Mouse (Mus musculus) hindbrain, embryonic 10.5 days (tissue): ENCODE data around the gene Pcsk7. TPM values are rescaled to one million over a fixed set of nuclear protein-coding genes. Genes with fewer than 3 reads are reported as not detected.
A peak's percentile ranks its signal among the peaks of the same experiment; 100 is the strongest.

ENCODE experiments used
- DNase-seq: peaks from one replicate; pipeline ENCODE4 v3.0.0-alpha.2; 2017; ENCODE audit warnings: low spot score
- H3K27ac ChIP-seq: fragments of 300-500 bp; sonication (generic); 2 replicates; pipeline ENCODE4 v1.5.1; 2016; ENCODE audit warnings: mild to moderate bottlenecking, moderate library complexity
- H3K27me3 ChIP-seq: fragments of 300-500 bp; sonication (generic); 2 replicates; pipeline ENCODE4 v1.6.1; 2016; ENCODE audit warnings: mild to moderate bottlenecking; ENCODE audit not compliant: poor library complexity, insufficient read depth, severe bottlenecking
- H3K36me3 ChIP-seq: fragments of 300-500 bp; sonication (generic); 2 replicates; pipeline ENCODE4 v1.6.1; 2016; ENCODE audit warnings: mild to moderate bottlenecking, moderate library complexity
- H3K4me1 ChIP-seq: fragments of 300-500 bp; sonication (generic); replicated peaks from 2 replicates; pipeline ENCODE4 v1.6.1; 2016; ENCODE audit warnings: mild to moderate bottlenecking
- H3K4me3 ChIP-seq: fragments of 300-500 bp; sonication (generic); 2 replicates; pipeline ENCODE4 v1.5.1; 2016; ENCODE audit warnings: mild to moderate bottlenecking, moderate library complexity
- H3K9me3 ChIP-seq: fragments of 300-500 bp; sonication (generic); 2 replicates; pipeline ENCODE4 v1.6.1; 2016; ENCODE audit warnings: mild to moderate bottlenecking, moderate library complexity
- WGBS: fragments of 180-500 bp; shearing (Covaris S2); methylation state at CpG from one replicate; pipeline ENCODE4 v1.1.7; 2016; 5-methylcytosine and 5-hydroxymethylcytosine counted together
- polyA plus RNA-seq: library from polyadenylated mRNA; unstranded; fragments of >200 nt; fragmentation: Nextera tagmentation; extraction: Ambion mirVana; gene quantifications from 2 replicates; pipeline ENCODE4 v1.2.1, GENCODE M21; 2016

Gene Pcsk7
- polyA plus RNA-seq, 1 experiment from 2014 or later, result 25.7 TPM

GRCm38 (mm10) chr9:45955107-45955963 lies 49.0 kb downstream of the Pcsk7 start, which contains the start of gene Sidt2:
Gene Sidt2 (minus strand): TSS chr9:45955258.
- Histone ChIP-seq H3K27me3 (no peaks in the 10 kb centered on the region), H3K4me1 (peaks cover 38% of the 10 kb centered on the region), H3K36me3 (peaks cover 29% of the 10 kb centered on the region), H3K27ac (peak within 1 kb of the TSS; percentile 92), H3K4me3 (peak within 1 kb of the TSS; percentile 93), H3K9me3 (no peaks in the 10 kb centered on the region)
- WGBS, result under 1% methylated on average over 48 of the region's 48 CpGs
- peak; percentile 89 for DNase-seq

- no peaks in the 10 kb centered on the region for H3K9me3 ChIP-seq
- 79% methylated on average over 7 of the region's 7 CpGs for WGBS
- H3K4me1 ChIP-seq, result peaks cover 35% of the 10 kb centered on the region
- no peak overlapping the region for H3K4me3 ChIP-seq
- peaks cover 34% of the 10 kb centered on the region for H3K36me3 ChIP-seq
- H3K27me3 ChIP-seq, result no peaks in the 10 kb centered on the region
- DNase-seq, result no peak
- H3K27ac ChIP-seq, result no peak overlapping the region
These were observed 51.9 kb downstream of the Pcsk7 start for GRCm38 (mm10) chr9:45958023-45958670.

GRCm38 (mm10) chr9:45958851-45959250 lies 52.6 kb downstream of the Pcsk7 start:
- DNase-seq, result no peak
- Histone ChIP-seq H3K4me1 (peaks cover 28% of the 10 kb centered on the region), H3K36me3 (peaks cover 41% of the 10 kb centered on the region), H3K27me3 (no peaks in the 10 kb centered on the region), H3K9me3 (no peaks in the 10 kb centered on the region), H3K4me3 (no peak overlapping the region), H3K27ac (no peak overlapping the region)
- 51% methylated on average over 4 of the region's 4 CpGs for WGBS

- Histone ChIP-seq H3K27me3 (no peaks in the 10 kb centered on the region), H3K27ac (no peak overlapping the region), H3K9me3 (no peaks in the 10 kb centered on the region), H3K36me3 (peaks cover 49% of the 10 kb centered on the region), H3K4me1 (peaks cover 20% of the 10 kb centered on the region), H3K4me3 (no peak overlapping the region)
- 82% methylated on average over 7 of the region's 7 CpGs for WGBS
- no peak for DNase-seq
These were observed 53.4 kb downstream of the Pcsk7 start for GRCm38 (mm10) chr9:45959661-45960060.

GRCm38 (mm10) chr9:45961855-45962254 lies 55.6 kb downstream of the Pcsk7 start:
- no peak for DNase-seq
- H3K27me3 ChIP-seq, result no peaks in the 10 kb centered on the region
- no peak overlapping the region for H3K4me3 ChIP-seq
- no peaks in the 10 kb centered on the region for H3K9me3 ChIP-seq
- H3K27ac ChIP-seq, result no peak overlapping the region
- H3K4me1 ChIP-seq, result 0 out of 2 replicates have a peak, but pooled peaks cover 5% of the 10 kb centered on the region
- H3K36me3 ChIP-seq, result peaks cover 71% of the 10 kb centered on the region
- 91% methylated on average over 2 of the region's 2 CpGs for WGBS

- Histone ChIP-seq H3K9me3 (no peaks in the 10 kb centered on the region), H3K4me3 (no peak overlapping the region), H3K36me3 (peaks cover 88% of the 10 kb centered on the region), H3K4me1 (0 out of 2 replicates have a peak, but pooled peaks cover 3% of the 10 kb centered on the region), H3K27me3 (no peaks in the 10 kb centered on the region), H3K27ac (no peak overlapping the region)
- DNase-seq, result no peak
- 96% methylated on average over 6 of the region's 6 CpGs for WGBS
These were observed 57.3 kb downstream of the Pcsk7 start for GRCm38 (mm10) chr9:45963577-45963976.

GRCm38 (mm10) chr9:45976884-45977283 lies 70.6 kb downstream of the Pcsk7 start:
- Histone ChIP-seq H3K36me3 (peaks cover 77% of the 10 kb centered on the region), H3K4me3 (no peak overlapping the region), H3K27ac (no peak overlapping the region), H3K27me3 (no peaks in the 10 kb centered on the region), H3K9me3 (no peaks in the 10 kb centered on the region), H3K4me1 (peaks cover 9% of the 10 kb centered on the region)
- whole genome bisulfite sequencing, result 89% methylated on average over 2 of the region's 2 CpGs
- no peak for DNase-seq

Other genes with a start within 250 kb of the Pcsk7 start
- gene Cep164, start 77.8 kb upstream of the Pcsk7 start, polyA plus RNA-seq, result 16.0 and 20.9 TPM in 2 replicates
- 24.0 and 29.6 TPM in 2 replicates for gene Bace1, start 67.9 kb upstream of the Pcsk7 start, polyA plus RNA-seq
- gene Rnf214, start 414 bp downstream of the Pcsk7 start, polyA plus RNA-seq, result 71.8 and 84.1 TPM in 2 replicates
- gene Tagln, start 29.6 kb downstream of the Pcsk7 start, polyA plus RNA-seq, result 23.0 and 34.8 TPM in 2 replicates
- 26.3 and 28.3 TPM in 2 replicates for gene Sidt2, start 48.8 kb downstream of the Pcsk7 start, polyA plus RNA-seq
- 275 and 282 TPM in 2 replicates for gene Pafah1b2, start 106.2 kb downstream of the Pcsk7 start, polyA plus RNA-seq
- 6.1 and 7.1 TPM in 2 replicates for gene Sik3, start 106.3 kb downstream of the Pcsk7 start, polyA plus RNA-seq